Mouse (Mus musculus) gastrocnemius, postnatal 4 days (tissue): ENCODE results near the gene Pkp1. TPM values are rescaled to one million over a fixed set of nuclear protein-coding genes. Genes with fewer than 3 reads are reported as not detected.

Source experiments
- DNase-seq, 2 experiments: peaks; one replicate each; pipeline ENCODE4 v3.0.0; 2021 to 2022; ENCODE audit warnings: low spot score in 2 of 2, mixed read lengths in 2 of 2
- long read RNA-seq, 2 experiments: library from polyadenylated mRNA; stranded (forward); transcript quantifications; one replicate each; pipeline ENCODE4 v2.0.0; 2021
- total RNA-seq, 2 experiments: library from RNA; stranded (reverse); gene quantifications; 2 replicates each; pipeline ENCODE4 v1.2.3; 2021

Gene Pkp1
- under 1 TPM; 0.42 to 0.49 TPM for total RNA-seq
- long read RNA-seq, experiment 1, full-length matches to known transcripts = 2 of 4 reads
- long read RNA-seq, experiment 1, partial matches to known transcripts = 0 of 4 reads
- long read RNA-seq, experiment 1, other reads (novel, unspliced or antisense) = 2 of 4 reads
- long read RNA-seq, experiment 2 = 0 reads

DNA sequence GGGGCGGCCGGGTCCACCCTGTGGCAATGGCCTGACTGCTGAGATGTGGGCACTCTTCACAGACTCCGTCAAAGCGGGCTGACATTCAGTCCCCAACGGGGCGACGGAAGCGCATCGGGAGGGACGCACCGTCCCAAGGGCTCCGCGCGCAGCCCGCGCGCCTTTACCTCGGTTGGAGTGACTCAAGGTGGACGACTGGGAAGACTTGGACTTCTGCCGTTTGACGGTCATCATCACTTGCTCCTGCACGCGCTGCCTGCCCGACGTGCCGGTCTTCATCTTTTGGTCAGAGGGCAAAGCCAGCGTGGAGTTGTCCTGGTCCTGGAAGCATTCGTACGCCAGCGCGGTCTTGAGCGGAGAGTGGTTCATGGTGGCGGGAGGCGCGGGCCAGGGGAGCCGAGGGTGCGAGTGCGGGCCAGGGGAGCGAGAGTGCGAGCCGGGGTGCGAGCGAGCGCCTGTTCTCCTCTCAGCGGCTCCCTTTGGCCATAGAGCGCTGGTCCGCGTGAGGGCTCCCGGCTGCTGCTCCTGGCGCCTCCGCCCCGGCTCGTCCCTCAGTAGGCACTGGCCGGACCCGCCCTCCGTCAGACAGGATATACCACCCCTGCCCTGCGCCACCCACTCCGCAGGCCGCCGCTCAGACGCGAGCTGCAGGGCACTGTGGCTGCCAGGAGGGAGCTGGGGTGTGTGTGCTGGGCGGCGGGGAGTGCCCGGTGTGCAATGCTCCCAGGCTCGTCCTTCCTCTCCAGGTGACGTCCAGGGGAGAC, at the start of gene Pkp1:
TSS of gene Pkp1 (minus strand) at position 564 of the 764 bp plus-strand sequence.
- DNase-seq = no peak

DNA sequence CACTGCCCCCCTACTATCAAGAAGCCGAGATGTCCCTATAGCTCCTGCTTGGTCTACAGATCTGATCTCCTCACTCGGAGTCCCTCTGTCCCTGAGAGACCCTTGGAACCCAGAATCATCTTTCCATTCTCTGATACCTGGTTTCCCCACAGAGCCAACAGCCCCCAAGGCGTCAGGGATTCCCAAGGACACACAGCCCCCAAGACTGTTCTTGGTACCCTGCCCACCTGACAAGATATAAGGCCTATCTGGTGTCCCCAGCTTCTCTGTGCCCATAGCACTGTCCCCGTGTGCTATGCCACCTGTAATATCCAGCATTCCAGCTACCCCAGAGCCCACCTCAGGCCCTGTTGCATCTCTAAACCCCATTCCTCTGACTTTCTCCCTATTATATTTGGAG, 48.7 kb upstream of the Pkp1 start:
- DNase-seq = no peak

DNA sequence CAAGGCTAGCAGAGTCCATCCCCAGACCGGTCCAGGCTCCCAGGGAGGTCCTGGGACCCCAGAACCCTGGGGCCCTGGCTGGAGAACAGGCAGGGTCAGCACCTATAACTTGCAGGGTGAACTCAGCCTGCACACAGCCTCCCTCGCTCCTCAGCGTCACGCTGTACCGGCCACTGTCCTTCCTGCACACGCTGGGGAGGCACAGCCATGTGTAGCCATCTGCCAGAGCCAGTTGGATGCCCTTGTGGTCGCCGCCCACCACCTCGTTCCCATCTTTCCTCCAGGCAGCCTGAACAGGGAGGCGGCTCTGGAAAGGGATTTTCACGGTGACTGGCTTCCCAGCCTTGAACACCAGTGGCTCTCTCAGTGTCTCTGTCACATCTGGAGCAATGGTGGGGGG, 45.6 kb upstream of the Pkp1 start:
- no peak for DNase-seq

DNA sequence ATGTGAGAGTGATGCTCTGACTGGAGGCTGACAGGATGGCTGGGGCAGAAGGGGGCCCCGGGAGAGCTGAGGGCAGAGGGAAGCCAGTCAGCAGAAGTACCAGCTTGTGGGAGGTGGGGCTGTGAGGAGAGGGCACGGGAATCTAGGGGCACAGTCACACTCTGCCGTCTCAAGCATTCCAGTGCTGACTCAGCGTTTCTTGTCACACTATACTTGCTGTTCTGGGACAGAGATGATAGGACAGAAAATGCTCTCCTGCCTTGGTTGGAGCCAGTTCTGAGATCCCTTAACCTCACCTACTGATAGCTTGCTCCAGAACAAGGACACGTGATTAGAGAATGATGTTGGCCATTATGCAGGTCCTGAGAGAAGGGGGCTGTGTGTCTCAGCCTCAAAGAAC, 44.2 kb upstream of the Pkp1 start:
- no peak for DNase-seq

DNA sequence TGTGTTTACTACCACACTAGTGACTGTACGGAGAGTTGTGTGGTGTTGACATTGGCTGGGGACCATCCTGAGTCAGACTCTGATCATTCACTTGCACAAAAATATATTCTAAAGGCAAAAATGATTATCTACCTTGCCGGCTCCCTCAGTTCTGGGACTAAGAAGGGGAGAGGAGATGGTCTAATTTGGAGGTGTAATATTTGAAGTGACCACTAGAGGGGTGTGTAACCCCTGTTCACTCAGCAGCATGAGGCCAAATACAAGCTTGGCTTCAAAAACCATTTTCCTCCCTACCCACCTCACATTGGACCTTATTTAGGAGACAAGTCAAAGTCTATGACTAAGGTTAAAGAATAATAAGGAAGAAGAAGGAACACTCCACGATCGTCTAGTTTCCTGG, 39.5 kb upstream of the Pkp1 start:
- no peak for DNase-seq

DNA sequence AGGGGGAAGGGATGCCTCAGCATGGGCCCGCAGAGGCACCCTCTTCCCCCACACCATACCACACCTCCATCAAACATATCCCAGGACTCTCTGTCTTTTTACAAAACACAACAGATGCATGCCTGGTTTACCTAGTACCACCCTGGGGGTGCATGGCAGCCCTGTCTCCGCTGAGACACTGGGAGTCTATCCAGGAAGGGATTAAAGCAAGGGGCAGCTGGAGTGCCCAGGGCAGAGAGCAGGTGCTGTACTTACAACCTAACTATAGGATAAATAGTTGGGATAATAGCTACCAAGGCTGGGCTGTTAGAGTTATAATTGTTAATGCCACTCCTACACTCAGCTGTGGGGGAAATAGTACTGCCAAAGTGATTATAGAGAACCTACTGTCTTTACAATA, 29.9 kb upstream of the Pkp1 start:
- DNase-seq = no peak

DNA sequence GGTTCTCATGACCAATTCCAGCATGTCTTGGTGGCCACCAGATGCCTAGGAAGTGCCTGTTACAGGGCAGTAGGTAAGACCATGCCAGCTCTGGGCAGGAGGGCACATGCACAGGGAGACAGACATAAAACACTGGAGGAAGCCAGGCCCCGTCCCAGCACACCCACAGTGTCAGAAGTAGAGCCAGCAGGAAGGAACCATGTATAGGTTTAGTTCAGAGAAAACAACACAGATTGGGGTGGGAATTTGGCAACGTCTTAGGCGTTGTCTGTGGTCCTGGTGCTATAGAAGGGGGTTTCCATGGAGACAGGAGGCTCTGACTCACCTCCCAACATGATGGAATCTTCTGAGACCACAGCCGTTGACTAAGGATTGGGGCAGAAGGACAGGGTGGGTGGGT, 27.2 kb upstream of the Pkp1 start:
- DNase-seq = no peak

DNA sequence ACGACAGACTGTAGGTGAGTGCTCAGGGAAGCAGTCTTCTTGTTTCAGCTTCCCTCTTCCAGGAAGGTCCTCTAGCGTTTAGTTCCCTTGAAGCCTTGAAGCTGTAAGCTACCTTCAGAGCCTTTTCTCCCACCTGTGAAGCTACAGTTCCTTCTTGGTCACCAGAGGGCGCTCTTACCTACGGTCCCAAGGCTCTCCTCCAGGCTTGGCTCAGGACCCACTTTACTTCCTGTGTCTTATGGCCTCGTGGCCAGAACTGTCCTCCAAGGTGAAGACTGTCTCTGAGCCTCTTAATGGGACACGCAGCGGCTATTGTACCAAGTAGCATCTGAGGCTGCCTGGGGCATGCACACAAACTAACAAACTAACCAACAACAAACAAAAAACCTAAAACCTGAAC, 26.7 kb upstream of the Pkp1 start:
- DNase-seq = peak in 1 of 2 experiments; percentile 39

DNA sequence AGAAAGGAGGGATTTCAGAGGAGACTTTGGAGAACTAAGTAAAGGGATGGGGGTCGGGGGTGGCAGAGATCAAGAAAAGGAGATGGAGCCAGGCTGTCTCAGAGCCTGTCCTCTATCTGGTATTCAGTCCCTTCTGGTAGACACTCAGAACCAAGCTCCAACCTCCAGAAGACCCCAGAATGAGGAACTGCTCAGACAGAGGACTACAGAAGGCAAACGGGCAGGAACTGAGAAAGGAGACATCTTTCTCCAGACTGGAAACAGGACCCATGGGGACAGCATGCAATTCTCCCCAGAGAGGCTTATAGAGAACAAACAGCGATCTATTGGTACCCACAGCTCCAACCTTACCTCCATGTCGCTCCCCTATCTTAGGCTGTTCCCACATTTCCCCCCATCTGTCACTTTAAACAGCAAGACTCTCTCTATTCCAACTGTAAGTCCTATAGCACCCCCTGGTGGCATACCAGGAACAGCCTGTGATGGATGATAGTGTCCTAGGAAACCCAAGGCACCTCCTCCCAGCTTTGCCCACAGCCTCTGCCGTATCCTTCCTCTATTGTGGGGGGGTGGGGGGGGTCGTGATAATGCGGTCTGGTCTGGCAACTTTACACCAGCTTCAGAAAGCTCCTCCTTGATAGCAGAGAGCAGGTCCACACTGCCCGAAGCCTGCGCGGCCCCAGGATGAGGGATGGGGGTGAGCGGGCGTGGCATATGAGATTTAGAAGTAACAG, 25.7 kb upstream of the Pkp1 start:
- DNase-seq = peak; percentile 77 to 85

DNA sequence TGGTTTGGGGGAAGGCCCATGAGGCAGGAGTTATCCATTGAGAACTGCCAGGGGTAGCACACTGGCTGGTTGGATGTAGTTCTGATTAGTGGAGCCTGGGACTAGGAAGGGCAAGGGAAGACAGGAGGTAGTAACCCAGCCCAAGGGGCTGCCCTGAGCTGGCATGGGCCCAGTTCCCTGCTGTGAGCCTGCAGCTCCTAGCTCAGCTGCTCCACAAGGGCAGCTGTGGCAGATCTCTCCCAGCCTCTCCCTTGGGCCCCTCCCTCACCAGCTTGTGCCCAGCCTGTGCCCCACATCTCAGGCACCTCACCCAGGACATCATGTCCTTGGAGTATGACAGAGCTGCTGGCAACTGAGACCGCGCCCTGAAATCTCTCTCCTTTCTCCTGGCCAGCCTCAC, 24.7 kb upstream of the Pkp1 start:
- DNase-seq = peak in 1 of 2 experiments; percentile 33

DNA sequence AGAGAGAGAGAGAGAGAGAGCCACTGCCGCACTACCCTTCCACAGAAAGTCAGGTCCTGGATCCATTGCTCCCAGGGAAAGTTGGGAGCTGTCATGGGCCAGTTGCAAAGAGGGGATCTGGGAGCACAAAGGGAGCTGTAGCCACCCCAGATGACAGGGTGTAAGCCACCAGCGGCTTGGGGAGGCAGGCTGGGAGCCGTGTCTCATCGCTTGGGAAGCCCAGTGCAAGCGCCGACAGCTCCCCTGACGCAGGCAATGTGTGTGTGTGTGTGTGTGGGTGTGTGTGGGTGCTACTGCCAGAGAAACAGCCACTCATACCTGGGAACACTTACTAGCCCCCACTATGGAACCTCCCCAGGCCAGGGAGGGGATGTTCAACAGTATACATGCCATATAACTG, 23.1 kb upstream of the Pkp1 start:
- DNase-seq = no peak

DNA sequence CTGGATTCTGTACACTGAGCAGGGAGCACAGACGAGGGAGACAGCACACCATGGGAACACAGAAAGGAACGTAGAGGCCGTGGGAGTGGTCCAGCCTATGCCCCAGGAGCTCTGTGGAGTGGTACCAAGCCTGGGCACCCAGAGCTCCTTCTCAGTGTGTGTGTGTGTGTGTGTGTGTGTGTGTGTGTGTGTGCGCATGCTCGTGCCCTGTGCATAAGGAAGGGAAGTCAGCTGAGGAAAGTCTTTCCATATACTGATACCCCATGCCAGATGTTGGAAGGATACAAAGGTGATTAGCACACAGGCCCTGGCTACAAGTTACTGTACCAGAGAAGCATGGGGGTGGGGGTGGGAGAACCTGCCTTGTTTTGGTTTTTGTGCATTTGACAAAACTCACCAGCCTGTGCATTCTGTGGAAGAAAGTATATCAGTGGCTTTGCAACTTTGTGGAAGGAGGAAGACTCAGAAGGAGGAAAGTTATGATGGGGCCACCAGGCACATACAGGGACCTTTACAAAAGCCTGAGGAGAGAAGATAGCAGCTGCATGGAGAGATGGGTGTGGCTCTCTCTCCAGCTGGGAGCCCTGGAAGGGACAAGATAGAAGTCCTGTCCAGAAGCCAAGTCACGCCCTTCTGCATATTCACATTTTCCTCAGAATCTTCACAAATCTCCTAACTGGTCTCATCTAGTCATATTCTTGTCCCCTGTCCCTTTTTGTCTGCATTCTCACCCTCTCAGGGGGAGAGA, 22.4 kb upstream of the Pkp1 start:
- peak in 1 of 2 experiments; percentile 34 for DNase-seq

DNA sequence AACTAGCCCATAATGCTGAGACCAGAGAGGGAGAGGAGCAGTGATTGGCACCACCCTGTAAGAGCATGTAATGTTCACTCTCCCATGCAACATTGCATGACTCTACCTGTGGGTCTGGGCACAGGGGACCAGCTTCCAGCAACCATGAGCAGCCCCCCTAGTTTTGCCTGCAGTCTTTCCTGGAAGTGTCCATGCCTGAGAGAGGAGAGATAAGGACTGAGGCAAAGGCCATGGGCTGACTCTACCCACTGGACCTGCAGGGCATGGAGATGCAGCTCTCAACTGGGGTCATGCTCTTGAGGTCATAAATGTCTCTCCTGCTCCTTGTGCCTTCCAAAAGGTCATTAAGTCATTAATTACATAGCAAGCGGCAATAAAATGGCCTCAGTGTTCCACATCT, 17.1 kb upstream of the Pkp1 start:
- no peak for DNase-seq

DNA sequence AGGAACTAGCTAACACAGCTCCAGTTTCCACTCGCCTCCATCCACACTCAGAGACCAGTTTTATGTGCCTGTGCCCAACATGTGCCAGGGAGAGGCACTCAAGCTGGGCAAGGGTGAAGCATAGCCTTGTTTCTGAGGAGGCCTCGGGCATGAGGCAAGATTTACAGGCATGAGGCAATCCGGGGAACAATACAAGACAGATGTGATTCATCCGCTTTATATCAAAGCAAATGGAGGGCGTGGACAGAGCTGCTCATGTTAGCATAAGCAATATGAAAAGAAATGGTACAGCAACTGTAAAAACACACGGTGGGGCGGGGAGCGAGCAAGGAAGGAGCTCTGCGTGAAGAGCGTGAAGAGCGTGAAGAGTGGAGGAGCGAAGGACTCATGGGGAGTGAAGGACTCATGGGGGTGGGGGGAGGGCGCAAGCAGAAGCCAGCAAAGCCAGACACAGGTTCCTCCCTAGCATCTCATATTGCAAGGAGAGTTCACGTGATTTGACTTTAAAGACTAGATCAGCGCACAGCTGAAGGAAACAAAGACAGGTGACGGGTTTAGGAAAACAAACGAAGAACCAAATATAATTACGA, 14.8 kb upstream of the Pkp1 start:
- DNase-seq = no peak

DNA sequence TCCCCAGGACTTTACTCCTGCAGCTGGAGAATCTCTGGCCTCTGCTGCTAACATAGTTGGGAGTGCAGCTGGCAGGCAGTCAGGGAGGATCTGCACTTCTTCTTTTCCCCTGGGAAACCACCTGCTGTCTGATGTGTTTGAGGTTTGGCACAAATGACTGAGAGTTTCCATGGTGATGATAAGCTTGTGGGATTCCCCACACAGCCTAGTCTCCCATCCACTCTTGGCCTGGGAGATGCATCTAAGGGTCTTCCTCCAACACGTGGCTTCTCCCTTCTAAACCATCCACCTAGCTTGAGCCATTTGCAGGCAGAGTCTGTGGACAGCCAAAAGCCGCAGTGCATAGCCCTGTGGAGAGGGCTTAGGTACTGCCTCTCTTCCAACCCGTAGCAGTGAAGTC, 10.9 kb upstream of the Pkp1 start:
- peak in 1 of 2 experiments; percentile 47 for DNase-seq

DNA sequence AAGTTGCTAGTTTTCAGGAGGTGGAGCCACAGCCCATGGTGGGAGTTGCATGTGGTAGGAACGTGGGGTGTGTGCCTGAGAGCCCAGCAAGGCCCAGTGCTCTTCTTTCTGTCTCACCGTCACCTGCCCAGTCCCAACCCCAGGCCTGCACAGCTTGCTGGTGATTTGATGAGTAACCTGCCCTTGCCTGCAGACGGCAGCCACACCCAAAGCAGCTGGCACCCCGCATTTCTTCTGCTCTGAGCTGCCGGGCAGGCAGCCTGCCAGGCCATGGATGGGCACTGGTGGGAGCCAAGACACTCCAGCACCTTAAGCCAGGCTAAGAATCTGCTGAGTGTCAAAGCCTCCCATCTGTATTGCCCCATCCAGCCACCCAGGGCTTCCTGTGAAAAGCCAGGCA, 6.8 kb upstream of the Pkp1 start:
- DNase-seq = no peak

DNA sequence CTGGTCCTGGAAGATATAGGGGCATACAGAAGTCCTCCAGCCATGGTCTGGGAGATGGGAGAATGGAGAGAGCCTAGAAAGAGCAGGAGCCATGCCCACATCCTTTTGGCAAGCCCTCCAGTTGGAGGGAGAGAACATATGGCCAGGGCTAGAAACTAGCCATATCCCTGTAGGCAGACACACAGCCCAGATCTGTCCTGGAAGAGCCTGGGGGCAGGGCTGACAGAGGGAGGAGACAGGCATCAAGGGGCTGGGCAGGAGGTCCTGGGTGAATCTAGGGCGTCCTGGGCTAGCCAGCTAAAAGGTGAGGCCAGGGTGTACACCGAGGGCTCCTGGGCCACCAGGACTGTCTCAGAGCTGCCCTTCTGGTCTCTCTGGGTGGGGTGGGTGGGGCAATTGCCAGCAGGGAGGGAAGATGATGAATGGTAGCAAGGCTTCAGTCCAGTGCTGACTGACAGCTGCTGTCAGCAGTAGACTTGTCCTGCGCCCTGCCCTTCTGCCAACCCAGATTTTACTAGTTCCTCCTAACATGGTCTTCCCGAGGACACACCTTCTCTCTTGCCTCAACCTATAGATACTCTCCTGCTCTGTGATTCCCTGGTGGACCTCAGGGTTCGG, 5.5 kb upstream of the Pkp1 start:
- DNase-seq = no peak

DNA sequence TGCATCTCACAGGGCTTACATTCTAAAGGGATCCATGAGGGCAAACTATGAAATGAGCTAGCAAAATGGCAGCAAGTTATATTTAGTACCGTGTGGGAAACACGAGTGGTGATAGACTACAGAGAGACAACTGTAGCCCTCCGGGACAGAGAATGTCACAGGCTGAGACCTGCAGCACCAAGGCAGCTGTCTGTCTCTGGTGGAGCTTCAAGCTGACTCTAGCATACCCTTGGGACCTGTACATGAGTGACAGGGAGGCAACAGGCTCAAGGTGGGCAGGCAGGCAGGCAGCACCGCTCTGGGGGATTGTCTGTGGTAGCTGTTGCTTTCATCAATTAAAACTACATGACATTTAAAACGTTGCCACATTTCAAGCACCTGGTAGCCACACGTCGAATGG, 4.2 kb upstream of the Pkp1 start:
- no peak for DNase-seq

DNA sequence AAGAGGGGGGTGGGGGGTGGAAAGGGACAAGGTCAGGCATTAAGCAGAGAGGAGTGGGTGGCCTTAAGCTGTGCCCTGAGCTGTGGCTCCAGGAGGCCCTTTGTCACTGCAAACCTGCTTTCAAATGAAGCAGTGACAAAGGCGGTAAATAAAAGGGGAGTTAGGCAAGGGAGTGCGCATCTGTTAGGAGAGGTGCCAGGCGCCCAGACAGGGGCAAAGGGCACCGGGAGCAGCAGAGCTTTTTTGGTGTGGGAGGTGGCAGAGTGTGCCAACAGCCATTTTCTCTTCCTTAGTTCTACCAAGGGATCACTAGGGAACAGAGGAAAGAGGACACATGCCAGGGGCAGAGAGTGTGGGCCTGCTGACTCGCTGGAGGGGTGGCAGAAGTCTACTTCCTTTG, 1.8 kb downstream of the Pkp1 start:
- no peak for DNase-seq

DNA sequence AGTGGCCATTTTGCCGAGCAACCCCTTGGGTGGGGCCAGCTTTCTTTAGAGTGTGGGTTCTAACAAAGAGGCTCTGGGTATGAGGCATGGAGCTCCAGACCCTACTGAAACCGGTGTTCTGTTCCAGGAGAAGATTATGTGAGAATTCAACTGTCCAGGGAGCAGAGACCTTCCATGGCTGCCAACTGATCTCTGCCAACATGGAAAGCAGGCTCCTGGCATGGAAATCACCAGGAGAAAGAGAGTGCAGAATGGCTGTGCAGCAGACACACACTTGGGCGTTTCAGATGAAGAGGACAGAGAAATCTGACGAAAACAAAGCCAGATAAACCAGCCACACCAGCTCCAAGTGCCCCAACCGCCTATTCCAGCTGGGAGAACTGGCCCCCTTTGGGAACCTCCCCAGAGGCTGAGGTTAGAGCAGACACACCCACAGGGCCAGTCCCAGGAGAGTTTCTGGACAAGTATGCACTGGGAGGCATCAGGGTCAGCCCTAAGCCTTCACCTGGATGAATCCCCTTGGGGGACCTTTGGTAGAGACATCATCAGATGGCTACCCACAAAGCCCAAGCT, 2.4 kb downstream of the Pkp1 start:
- DNase-seq = no peak

DNA sequence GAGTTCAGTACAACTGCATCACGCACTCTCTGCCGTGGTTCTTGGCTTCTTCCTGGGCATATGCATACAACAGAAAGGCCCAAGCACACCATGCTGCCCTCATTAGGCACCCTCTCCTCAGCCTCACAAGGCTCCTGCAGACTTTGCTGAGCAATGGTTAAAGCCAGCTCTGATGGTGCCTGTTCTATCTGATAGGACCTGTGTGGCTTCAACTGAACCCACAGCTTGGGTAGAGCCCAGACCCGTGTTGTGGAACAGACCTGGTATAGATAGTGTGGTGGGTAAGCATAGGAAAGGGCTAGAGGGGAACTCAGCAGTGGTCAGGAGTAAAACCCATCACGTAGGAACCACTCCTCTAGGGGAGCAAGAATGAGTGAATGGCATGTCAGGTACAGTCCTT, 5.3 kb downstream of the Pkp1 start:
- no peak for DNase-seq
